Mouse (Mus musculus) lung, postnatal 25 days (tissue): ENCODE measurements around the gene 1520401A03Rik.

ENCODE experiments used
- DNase-seq: peaks from one replicate; pipeline ENCODE4 v3.0.0; 2022; ENCODE audit warnings: low spot score

The 1520401A03Rik gene

GRCm38 (mm10) chr17:23670516-23671074 lies 52.0 kb downstream of the 1520401A03Rik start:
- DNase-seq = no peak

GRCm38 (mm10) chr17:23665511-23665910 lies 57.1 kb downstream of the 1520401A03Rik start:
- DNase-seq = no peak

GRCm38 (mm10) chr17:23664556-23665021 lies 58.0 kb downstream of the 1520401A03Rik start:
- peak; percentile 42 for DNase-seq

GRCm38 (mm10) chr17:23661526-23661925 lies 61.1 kb downstream of the 1520401A03Rik start:
- no peak for DNase-seq

DNA sequence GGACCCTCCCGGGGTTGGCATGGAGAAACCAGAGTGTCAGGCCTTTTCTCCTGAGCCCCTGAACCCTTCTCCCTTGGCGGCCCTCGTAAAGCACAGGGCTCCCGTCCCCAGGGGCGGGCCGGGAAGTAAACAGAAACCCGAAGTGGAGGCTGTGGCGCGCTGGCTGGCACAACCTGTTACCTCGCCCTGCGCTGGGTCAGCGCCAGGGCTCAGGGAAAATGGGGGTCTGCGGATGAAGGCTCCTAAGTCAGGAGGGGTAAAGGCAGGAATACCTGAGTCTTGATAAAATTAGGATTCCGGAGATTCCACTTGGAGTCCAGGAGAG lies 61.7 kb downstream of the 1520401A03Rik start:
- peak; percentile 25 for DNase-seq

DNA sequence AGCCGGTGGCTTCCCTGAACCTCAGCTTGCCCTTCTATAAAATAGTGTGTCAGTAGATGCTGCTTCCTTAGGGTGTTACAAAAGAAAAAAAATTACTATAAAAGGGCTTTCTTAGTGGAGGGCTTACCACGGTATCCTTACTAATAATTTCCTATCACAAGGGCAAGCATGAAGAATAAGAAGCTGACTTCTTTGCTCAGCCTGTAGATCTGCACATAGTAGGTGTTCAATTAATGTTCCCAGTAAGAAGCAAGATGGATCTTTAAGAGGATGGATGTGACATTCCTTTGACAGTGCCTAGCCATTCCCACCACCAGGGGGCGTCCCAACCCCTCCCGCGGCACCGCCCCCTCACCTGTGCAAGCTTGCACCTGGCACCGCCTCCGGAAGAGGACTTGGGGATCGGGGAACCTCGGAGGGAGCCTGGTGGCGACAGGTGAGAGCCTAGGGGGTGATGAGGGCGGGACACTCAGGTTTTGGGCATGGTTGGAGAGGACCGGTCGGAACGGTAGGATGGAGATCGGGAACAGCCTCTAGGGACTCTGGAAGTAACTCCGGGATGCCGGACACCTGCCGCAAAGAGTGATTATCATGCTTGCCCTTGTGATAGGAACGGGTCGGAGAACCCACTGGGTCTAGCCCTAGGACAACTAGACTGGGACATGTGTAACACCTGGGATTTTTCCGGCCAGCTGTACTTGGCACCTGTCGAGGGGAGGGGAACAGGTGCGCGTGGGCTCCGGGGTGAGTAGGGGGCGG lies 62.3 kb downstream of the 1520401A03Rik start, which contains the start of gene Bicdl2:
TSS of gene Bicdl2 (plus strand) at position 390 of the 759 bp plus-strand sequence.
- DNase-seq = peak; percentile 79

DNA sequence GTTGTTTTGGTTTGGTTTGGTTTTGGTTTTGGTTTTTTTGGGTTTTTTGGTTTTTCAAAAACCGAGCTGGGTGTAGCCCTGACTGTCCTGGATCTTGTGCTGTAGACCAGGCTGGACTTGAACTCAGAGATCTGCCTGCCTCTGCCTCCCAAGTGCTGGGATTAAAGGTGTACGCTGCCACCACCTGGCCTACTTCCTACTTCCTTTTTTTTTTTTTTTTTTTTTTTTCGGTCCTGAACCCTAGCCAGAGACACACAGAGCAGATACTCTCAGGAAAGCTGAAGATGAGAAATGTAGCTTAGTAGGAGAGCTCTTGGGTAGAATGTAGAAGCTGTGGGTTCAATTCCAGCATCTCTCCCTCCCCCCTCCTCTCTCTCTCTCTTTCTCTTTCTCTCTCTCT lies 64.1 kb downstream of the 1520401A03Rik start:
- no peak for DNase-seq
